Mouse (Mus musculus): Measurements from ENCODE around the gene Kcnj6.

Kcnj6 gene

DNA sequence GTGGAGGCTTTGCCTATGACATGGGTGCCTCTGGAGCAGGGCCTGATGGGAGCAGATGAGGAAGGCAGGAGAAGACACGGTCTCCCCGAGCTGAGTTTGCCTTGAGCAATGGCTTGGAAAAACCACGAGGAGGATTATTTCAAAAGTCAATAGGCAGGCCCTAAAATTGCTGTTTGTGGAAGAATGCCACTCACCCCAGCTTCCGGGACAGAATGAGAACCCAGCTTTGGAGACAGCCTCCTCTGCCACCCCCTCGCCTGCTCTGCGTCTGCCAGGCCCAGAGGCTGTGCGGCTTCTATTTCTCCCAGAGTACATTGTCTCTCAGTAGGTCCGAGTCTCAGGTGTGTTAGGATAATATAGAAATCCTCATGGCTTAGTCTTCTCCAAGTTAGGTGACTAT lies 64.8 kb downstream of the Kcnj6 start:
- peak in 1 of 2 experiments; percentile 70 for DNase-seq (ENCODE audit: low spot score in 2 of 2)

DNA sequence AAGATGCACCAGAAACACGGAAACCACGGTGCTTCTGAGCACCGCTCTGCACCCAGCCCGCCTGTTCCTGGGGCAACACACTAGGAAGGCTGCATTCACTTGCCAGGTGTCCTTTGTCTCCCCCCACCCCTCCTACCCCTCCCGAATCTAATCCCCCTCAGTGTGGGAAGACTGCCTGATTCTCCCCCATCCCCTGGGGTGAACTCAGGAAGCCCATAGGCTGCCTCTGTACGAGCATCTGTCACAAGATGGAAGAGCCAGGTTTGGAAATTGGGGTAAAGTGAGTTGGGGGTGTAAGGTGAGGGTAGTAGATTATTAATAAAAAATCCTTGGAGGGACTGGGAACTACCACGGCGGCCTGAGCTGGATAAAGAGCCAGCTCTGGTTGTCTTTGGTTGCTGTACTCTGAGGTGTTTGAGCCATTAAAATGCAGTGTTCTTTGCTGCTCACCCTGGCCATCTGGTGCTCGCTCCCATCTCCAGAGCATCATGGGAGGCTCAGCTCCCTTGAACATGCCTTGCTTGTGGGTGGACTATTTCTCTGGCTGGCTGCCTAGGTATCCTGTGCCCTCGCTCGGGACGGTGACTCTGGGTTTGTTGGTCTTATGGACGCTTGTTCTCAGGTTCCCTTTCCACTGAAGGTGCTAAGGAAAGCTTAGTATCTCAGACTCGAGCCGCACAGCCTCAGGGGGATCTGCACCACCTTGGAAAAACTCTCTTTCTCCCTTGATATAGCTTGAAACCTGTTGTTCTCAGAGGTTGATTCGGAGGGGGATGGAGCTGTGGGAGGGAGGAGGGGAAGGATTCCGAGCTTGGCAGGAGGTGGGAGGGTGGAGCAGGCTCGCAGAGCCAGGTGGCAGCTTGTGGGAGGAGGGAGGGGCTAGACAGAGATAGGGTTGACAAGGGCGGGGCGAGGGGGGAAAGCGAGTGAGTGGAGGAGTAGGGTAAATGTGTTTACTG lies 65.9 kb downstream of the Kcnj6 start:
- peak; percentile 57 to 83 for DNase-seq (ENCODE audit: low spot score in 2 of 2)

DNA sequence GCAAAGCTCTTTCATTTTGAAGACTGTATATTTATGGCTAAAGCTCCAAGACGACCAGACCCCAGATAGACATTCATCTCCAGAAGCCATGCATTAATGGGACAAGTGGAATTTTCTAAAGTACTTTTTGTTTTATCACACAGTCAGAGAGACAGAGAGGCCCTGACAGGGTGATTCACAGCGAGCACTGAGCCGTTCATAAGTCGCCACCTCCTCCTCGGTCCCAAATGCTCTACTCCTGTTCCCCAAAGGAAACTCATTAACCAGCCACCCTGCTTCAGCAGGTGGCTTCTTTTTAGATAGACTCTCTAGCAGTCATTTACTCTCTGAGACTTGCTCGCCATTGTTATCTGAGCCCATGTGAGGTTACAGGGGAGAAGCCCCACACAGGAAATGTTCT lies 72.1 kb downstream of the Kcnj6 start:
- DNase-seq (ENCODE audit: low spot score in 2 of 2) = no peak

DNA sequence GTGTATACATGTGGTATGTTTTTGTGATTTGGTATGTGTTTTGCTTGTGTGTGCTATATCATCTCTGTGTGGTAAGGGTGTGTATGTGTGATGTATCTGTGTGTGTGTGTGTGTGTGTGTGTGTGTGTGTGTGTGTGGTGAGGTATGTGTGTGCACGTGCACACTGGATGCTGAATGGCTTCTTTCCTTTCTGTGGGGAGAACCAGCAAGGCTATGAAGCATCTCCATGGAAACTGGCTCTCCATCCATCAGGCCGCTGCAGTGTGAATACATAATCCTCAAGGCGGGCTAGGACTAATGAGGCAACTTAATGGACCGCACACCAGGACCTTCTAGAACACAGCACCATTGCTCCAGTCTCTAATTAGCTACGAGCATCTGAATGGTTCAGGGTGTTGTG lies 78.3 kb downstream of the Kcnj6 start:
- no peak for DNase-seq (ENCODE audit: low spot score in 2 of 2)

DNA sequence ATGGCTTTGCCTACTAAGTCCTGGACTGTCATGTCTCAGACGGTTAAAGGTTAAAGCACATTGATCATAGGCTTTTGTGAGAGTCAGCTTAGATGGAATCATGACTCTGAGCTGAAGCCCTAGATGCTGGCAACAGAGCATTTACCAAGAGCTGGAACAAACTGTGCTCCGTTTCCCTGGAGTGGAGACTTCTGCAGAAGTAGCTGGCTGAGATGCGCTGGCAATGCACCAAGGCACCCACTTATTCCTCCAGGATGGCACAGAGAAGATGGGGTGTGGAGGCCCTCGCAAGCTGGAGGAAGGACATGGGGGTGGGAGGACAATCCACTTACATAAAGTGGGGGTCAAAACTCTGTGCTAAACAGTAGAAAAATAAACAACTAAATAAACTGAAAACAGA lies 91.5 kb downstream of the Kcnj6 start:
- peak in 1 of 2 experiments; percentile 80 for DNase-seq (ENCODE audit: low spot score in 2 of 2)

DNA sequence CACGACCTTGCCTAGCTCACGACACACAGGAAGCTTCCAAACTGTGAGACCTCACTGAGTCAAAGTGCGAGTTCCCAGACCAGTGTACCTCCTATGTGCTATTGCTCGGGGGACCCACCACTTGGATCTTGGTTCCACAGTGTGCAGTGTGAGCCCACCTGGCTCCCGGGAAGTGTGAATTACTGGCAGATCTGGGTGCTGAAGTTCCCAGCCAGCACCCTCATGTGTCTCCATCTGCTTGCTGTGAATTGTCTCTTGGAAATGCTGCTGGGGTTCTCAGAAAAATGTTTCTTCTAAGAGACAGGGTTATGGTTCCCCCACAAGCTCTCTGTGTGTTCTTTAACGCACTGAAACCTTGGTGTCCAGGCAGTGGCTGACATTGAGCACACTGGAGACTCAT lies 98.7 kb downstream of the Kcnj6 start:
- peak in 1 of 2 experiments; percentile 41 for DNase-seq (ENCODE audit: low spot score in 2 of 2)

DNA sequence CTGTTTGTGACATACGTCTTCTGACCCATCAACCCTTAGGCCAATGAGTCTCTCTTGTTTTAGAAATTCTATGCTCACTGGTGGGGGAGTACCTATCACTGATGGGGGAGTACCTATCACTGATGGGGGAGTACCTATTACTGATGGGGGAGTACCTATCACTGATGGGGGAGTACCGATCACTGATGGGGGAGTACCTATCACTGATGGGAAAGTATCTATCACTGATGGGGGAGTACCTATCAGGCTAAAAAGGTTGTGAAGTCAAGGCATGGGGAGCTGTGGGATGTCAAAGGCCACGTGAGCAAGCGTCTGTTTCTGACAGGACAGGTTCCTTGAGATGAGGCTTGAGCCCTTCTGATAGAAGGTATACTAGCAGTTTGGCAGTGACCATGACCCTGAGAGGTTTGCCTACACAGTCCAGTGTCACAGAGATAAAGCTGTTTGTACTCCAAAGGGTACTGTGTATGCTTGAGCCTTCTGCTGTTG lies 105.3 kb downstream of the Kcnj6 start:
- no peak for DNase-seq (ENCODE audit: low spot score in 2 of 2)

DNA sequence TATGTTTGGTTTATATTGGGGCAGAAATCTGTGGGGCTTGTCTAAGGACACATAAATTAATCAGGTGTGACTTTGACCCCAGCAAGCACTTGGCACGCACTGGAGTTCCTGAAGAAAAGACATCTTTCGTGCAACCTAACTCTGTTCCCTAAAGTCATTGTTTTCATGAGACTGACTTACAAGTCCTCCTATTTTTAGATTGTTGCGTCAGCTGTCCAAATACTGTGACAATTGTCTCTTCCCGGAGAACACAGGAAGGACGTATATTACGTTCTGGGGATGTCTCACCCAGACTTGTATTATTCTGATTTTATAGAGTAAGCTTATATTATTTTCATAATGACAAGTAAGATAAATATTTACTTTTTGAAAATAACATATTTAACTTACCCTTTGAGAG lies 106.9 kb downstream of the Kcnj6 start:
- no peak for DNase-seq (ENCODE audit: low spot score in 2 of 2)

DNA sequence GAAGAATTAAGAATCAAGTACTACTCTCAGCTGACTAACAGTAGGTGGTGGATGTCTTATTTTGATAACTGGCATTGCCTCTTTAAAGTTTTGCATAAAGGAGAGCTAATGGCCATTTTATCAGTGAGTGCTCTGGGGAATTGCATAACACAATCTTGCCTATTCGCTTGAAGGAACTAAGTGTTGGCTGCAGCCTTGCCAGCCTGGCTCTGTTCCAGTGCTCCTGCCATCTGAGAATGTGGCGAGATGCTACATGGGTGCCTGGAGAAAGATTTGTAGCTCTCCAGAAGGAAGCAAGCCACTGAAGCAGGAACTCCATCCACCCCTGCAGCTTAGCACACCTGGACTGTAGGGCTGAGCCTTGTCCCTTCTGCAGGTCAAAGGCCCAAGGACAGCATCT lies 107.4 kb downstream of the Kcnj6 start:
- DNase-seq (ENCODE audit: low spot score in 2 of 2) = peak in 1 of 2 experiments; percentile 55

DNA sequence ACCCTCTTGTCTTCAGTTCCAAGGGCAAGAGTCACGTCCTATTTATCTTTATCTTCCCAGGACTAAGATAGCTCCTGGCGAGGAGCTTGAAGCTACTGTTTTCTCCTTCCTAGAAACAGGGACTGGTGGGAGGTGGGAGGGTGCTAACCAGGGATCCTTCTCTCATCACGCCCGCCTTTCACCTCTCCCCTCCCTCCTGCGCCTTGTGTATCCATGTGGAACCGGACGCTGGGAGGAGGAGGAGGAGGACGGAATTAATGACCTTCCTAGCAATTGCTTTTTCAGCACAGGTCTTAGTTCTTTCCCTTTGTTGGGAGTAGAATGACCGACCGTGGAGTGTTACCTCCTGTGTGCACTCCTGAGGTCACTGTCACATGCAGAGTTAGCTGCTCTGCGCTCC lies 108.9 kb downstream of the Kcnj6 start:
- DNase-seq (ENCODE audit: low spot score in 2 of 2) = no peak

DNA sequence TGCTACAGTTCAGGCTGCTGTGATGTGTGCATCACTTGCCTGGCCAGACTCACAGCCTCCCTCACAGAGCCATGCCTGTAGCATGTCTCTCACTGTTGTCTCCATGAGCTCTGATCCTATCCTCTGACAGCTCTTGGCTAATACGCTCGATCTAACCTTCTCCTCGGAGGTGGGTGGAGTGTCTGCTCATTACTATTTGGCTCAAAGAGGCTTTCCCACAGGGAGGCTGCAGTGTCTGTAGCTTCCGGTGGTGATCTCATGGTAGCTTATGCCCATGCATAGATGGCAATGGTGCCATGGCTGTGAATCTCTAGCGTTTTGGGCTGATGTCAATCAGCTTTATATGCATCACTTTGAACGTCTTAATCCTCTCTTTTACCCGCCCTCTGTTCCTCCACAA lies 111.1 kb downstream of the Kcnj6 start:
- DNase-seq (ENCODE audit: low spot score in 2 of 2) = no peak

DNA sequence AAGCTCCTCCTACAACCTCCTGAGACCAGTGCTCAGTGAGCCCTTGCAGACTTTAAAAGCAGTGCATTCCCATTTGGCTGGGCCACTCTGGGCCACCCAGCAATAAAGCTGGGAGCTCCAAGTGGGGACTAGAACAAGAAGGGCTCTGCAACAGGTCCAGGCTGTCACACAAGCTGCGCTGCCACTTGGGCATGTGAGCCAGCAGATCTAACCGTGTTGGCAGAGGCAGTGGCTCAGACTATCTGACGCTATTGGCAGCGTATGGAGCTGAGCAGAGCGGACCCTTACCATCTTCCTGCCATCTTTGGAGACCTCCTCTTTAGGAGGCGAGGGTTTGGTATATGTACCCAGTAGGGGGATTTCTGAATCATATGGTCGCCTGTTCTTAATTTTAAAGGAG lies 112.4 kb downstream of the Kcnj6 start:
- DNase-seq (ENCODE audit: low spot score in 2 of 2) = peak in 1 of 2 experiments; percentile 54

DNA sequence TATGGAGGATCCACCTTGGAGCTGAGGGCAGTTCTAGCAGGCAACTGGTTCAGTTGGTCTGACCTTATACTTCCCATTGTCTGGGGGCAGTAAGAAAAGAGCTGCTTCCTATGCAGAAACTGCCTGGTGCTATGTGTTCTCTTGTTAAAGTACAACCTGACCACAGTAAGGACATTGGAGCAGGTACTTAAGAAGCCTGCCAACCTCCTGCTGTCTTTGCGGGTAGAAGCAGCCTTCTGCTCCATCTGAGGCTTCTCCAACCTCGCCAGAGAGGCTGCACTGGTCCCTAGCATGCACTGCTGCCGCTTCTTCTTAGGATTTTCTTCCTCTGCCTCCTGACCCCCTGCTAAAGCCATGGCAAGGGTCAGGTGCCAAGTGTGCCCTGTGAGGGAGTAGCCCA lies 113.6 kb downstream of the Kcnj6 start:
- no peak for DNase-seq (ENCODE audit: low spot score in 2 of 2)

DNA sequence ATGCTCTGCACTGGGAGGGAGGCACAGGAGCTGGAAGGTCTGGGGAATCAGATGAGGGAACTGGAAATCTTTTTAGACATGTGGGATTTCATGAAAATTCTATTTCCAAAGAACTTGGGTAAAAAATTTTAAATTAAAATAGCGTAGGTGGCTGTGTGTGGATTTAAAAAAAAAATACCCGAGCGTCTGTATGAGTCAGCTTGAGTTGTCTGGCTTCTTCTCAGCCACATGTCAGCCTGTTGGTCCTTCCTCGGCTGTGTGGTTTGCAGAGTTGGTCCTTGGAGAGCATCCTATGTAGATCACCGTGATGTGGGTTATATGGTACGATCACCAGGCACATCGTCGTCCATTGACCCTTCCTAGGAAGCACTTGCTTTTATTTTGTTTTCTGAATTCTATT lies 114.3 kb downstream of the Kcnj6 start:
- peak; percentile 48 to 57 for DNase-seq (ENCODE audit: low spot score in 2 of 2)

DNA sequence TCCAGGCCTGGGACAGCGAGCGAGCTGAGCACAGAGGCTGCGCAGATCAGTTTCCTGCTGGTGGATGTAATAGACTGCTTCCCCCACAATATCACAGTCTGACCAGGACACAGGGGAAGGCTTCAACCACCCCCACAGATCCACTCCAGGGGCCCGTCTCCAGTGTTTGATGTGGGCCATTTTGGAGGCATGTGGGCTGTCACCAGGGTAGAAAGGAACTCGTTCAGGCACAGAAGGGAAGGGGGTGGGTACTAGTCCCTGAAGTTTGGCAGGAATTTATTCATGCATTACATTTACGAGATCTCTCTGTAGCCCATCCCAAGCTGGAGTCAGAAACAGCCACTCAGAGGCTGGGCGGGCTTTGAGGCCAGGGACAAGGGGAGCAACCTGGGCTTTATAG lies 115.4 kb downstream of the Kcnj6 start:
- peak in 1 of 2 experiments; percentile 62 for DNase-seq (ENCODE audit: low spot score in 2 of 2)

DNA sequence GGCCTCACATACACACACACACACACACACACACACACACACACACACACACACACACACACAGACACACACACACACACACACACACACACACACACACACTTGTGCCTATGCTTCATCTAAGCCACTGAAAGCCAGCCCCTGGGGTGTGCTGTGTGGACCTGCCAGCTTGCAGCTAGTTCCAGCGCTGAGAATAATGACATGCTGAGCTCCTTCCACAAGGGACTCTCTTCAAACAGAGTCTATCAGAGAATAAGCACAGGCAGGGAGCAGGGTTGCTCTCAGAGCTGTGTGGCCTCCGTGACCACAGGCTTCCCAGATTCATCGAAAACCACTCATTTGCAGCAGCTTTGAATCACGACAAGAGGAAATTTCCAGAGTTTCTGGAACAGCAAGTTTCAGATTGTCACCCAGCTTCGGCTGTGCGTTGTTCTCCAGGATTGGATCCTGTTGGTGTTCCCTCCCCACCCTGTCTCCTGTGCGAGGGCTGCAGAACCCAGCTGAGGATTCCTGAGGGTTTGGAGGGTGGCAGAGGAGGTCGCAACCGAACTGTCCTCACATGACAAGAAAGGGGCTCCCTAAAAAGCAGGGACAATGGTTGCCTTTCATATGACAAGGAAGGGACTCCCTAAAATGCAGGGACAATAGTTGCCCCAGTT lies 124.8 kb downstream of the Kcnj6 start:
- peak in 1 of 2 experiments; percentile 7 for DNase-seq (ENCODE audit: low spot score in 2 of 2)

DNA sequence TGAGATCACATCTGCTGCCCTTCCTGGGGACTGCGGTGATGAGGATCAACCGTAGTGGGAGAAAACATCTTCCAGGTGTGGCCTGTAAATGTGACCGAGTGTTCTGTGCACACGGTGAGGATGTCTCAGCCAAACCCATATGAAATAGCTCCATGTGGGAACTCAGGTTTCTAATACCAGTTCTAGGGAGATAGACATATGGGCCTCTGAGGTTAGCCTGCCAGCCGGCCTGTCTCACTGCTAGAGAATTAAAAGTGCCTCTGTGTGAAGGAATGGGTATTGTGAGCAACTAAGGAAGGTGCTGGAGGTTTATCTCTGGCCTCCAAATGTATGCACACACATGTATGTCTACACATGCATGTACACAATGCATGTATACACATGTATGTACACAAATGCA lies 129.1 kb downstream of the Kcnj6 start:
- DNase-seq (ENCODE audit: low spot score in 2 of 2) = no peak

DNA sequence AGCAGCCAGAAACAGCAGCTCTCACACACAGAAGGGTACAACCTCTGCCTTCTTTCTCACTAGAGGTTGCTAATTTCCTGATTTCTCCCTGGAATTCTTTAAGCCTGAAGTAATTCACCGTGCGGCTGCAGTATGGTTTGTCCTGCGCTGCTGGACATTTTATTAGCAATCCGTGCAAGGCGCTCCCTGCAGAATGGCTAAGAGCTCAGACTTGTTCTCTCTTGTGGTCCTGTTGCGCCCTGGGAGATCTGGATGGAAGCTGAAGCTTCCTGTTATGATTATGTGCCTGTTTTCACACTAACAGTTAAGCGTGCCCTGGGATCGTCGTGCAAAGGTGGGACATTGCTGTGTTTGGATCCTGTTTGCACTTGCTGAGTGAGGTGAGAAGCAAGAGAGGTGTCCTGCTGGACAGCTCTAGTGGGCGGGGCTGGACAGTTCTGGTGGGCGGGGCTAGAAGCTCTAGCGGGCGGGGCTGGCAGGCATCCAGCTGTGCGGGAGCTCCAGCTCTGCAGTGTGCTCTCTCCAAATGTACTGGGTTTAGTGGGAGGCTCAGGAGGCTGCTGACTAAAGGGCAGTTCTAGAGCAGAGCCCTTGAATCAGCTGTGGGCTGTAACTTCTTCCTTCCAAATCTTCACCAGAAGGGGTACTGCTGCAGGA lies 131.1 kb downstream of the Kcnj6 start:
- no peak for DNase-seq (ENCODE audit: low spot score in 2 of 2)

DNA sequence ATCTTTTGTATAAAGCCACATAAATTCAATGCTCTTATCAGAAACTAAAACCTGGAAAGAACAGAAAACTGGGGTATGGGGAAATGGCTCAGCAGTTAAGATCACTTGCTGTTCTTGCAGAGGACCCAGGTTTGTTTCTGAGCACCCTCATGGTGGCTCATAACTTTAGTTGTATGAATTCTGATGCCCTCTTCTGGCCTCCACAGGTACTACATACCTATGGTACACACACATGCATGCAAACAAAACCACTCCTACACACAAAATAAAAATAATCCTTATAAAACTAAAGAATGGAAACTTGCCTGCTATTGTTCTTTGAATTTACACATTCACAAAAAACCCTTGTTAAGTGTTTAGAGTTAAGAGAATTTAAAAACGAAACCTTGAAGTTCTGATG lies 131.7 kb downstream of the Kcnj6 start:
- no peak for DNase-seq (ENCODE audit: low spot score in 2 of 2)

DNA sequence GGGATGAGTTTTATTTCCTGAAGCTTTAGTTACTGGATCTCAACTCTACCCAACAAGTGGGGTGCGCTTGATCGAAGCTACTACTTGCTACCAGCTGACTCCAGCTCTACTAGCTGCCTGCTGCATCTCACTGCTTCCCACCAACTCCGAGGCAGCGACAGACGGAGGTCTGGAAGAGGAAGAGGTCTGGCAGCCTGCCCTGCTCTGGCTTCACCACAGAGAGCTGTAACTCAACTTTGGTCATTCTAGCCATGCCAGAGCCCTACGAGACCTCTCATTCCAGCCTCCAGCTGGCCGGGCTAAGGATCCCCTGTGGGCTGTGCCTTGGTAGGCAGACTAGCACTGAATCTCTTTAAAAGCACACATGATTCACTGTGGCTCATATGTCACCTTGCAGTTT lies 132.4 kb downstream of the Kcnj6 start:
- DNase-seq (ENCODE audit: low spot score in 2 of 2) = no peak

DNA sequence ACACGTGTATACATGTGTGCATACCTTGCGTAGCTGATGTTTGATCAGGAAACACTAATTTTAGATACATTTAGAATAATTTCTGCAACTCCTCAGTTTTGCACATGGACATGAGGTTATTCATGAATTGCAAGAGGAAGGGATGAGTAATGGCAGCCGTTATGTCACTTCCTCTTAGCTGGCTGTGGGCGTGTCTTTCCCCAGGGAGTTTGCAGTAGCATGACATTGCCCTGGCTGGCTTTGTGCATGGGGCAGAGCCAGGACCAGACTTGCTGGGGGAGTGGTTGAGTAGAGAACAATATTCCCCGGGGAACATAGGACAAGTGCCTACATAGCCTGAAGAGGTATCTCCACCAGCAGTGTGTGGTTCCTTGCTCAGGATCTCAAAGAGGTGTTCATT lies 134.0 kb downstream of the Kcnj6 start:
- DNase-seq (ENCODE audit: low spot score in 2 of 2) = no peak

DNA sequence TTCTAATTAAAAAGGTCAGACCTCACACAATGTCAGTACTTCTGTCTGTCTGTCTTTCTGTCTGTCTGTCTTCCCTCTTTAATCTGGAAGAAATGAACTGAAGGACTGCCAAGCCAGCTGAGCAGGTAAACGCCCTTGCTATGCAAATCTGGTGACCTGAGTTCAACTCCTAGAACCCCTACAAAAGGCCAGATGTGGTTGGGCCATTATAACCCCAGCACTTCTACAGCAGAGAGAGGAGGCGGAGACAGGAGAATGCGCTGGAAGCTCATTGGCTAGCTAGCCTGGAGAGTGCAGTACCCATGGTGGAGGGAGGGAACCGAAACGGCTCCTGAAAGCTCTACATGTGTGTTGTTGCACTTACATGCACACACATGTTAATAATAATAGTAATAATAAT lies 141.5 kb downstream of the Kcnj6 start:
- no peak for DNase-seq (ENCODE audit: low spot score in 2 of 2)
